Mouse (Mus musculus) megakaryocyte-erythroid progenitor cell, adult 5 weeks (primary cell): ENCODE data around the gene Synj2. TPM values are rescaled to one million over a fixed set of nuclear protein-coding genes. Genes with fewer than 3 reads are reported as not detected.

Experiments used
- polyA plus RNA-seq: library from polyadenylated mRNA; stranded (reverse); fragments of >175 nt; gene quantifications from 2 replicates; pipeline ENCODE4 v1.2.3, GENCODE M21; 2012

Gene Synj2
- 8.3 and 8.9 TPM in 2 replicates for polyA plus RNA-seq

DNA sequence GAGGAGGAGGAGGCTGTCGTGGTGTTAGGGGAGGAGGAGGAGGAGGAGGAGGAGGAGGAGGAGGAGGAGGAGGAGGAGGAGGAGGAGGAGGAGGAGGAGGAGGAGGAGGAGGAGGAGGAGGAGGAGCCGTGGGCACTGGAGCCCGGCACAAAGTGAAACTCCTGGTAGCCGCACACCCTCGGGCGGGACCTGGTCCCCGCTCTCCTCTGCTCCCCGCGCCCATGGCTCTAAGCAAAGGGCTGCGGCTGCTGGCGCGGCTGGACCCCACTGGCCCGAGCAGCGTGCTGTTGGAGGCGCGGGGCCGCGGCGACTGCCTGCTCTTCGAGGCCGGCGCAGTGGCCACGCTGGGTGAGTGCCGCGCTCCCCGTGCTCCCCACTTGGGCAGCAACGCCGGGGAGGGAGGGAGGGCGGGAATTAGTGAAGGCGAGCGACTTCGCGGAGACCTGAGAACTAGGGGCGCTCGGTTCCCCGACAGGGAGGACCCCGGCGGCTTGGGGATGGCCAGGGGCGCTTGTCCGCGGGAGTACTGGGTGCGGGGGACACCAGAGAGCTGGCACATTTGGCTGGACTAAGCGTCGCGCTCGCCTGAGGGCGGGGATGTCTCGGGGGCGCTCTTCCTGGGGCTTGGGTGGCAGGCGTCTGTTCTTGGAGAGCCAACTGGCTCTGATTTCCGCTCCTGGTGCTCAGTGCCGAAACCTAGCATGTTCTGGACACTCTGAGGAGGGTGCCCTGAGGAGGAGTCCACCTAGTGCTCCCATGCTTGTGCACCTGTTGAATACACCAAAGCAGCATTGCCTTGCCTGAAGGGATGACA, at the start of gene Synj2:
Synj2 (plus strand) TSS at position 51 of the 814 bp plus-strand sequence.

GRCm38 (mm10) chr17:6079287-6080122, 138.4 kb downstream of the Synj2 start, which contains the start of the genes Serac1 and Gtf2h5:
Gene Serac1, minus strand, starts transcription at chr17:6079741.
Gene Gtf2h5, plus strand, starts transcription at chr17:6079786.

Other genes starting within 250 kb of the Synj2 start
- 27.2 and 30.0 TPM in 2 replicates for gene Snx9, start 100.0 kb upstream of the Synj2 start, polyA plus RNA-seq
- gene Serac1, start 138.5 kb downstream of the Synj2 start, polyA plus RNA-seq, result 3.5 and 4.6 TPM in 2 replicates
- gene Gtf2h5, start 138.5 kb downstream of the Synj2 start, polyA plus RNA-seq, result 3.3 and 3.5 TPM in 2 replicates
- 4.2 and 6.0 TPM in 2 replicates for gene Tulp4, start 165.2 kb downstream of the Synj2 start, polyA plus RNA-seq